Mouse (Mus musculus) MEL (cell line): ENCODE results near the gene Ndufb7.

ENCODE experiments used
- CTCF ChIP-seq, 3 experiments: IDR thresholded peaks in 2 of 3; conservative IDR thresholded peaks in 1 of 3; 2 replicates each; pipeline ENCODE4 v1.5.1; 2011 to 2012; ENCODE audit warnings: low read length in 3 of 3, low read depth in 2 of 3, mild to moderate bottlenecking in 2 of 3, improper control_type of control experiment in 1 of 3, inconsistent platforms in 1 of 3, mixed read lengths in 1 of 3, moderate library complexity in 1 of 3; ENCODE audit not compliant: control insufficient read depth in 1 of 3, insufficient read depth in 1 of 3, poor library complexity in 1 of 3, severe bottlenecking in 1 of 3
- ELF1 ChIP-seq: IDR thresholded peaks from 2 replicates; pipeline ENCODE4 v1.6.1; 2014; ENCODE audit warnings: low read depth, mild to moderate bottlenecking, inconsistent platforms, low read length, improper control_type of control experiment, moderate library complexity
- JUND ChIP-seq: IDR thresholded peaks from 2 replicates; pipeline ENCODE4 v1.6.1; 2011; ENCODE audit warnings: low read depth, mild to moderate bottlenecking, improper control_type of control experiment, low read length
- POLR2A ChIP-seq, 2 experiments: IDR thresholded peaks; 2 replicates each; pipeline ENCODE4 v1.6.1; 2011 to 2012; ENCODE audit warnings: low read length in 2 of 2, mild to moderate bottlenecking in 2 of 2, control low read depth in 1 of 2, improper control_type of control experiment in 1 of 2, low read depth in 1 of 2, moderate library complexity in 1 of 2; ENCODE audit not compliant: control insufficient read depth in 1 of 2, insufficient read depth in 1 of 2, poor library complexity in 1 of 2
- ZNF384 ChIP-seq: IDR thresholded peaks from 2 replicates; pipeline ENCODE4 v1.6.1; 2012; ENCODE audit warnings: low read depth, mild to moderate bottlenecking, inconsistent platforms, low read length, improper control_type of control experiment

DNA sequence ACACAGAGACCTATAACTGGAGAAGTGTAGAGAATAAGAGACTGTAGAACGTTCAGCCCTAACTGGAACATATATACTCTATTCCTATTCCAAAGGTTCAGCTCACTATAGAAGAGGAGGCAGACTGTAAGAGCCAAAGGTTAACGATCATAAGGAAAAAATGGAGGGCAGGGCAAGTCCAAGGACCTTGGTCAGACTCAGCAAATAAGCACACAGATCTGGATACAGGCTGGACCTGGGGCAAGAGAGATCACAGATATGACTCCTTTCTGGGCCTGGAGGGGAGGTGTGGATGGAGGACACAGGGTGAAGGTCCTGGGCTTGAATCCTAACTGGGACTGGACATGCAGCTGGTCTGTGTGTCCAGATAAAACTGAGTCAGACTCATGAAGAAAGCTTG lies 31.7 kb upstream of the Ndufb7 start:
- TF ChIP-seq CTCF (IDR thresholded peaks at IDR 0.05 in 2 of 3, conservative IDR thresholded peaks at IDR 0.05 in 1 of 3; ENCODE audit: control insufficient read depth in 1 of 3, insufficient read depth in 1 of 3, low read depth in 2 of 3, low read length in 3 of 3, poor library complexity in 1 of 3, severe bottlenecking in 1 of 3) (no peak), ZNF384 (no peak), ELF1 (no peak), POLR2A (IDR thresholded peaks at IDR 0.05; ENCODE audit: control insufficient read depth in 1 of 2, insufficient read depth in 1 of 2, low read depth in 1 of 2, low read length in 2 of 2, poor library complexity in 1 of 2) (no peak), JUND (no peak)
